Mouse (Mus musculus): ENCODE measurements around the gene Zfp955b. TPM values are rescaled to one million over a fixed set of nuclear protein-coding genes. Genes with fewer than 3 reads are reported as not detected.
"Not testable (repeated sequence)": the region's sequence is repeated elsewhere in the genome, so short reads cannot be mapped to it uniquely, and the experiment has no call there.

Zfp955b gene
- total RNA-seq (2014; rRNA removed; ENCODE audit: low replicate concordance) (3.4 and 6.4 TPM in 2 replicates), polyA plus RNA-seq (2015; fragmentation: Nextera tagmentation; extraction: Ambion mirVana) (8.2 and 10.4 TPM in 2 replicates)

- H3K4me1 ChIP-seq (ENCODE audit: control insufficient read depth, insufficient read depth); DNase-seq (ENCODE audit: low spot score); H3K9me3 ChIP-seq (replicated peaks; ENCODE audit: control insufficient read depth, low read length); H3K9ac ChIP-seq (replicated peaks; ENCODE audit: low read depth, low read length); H3K4me2 ChIP-seq (ENCODE audit: low read depth, low read length); H3K27ac ChIP-seq (ENCODE audit: low read depth); H3K27me3 ChIP-seq (ENCODE audit: control insufficient read depth, insufficient read depth, low read length); H3K4me3 ChIP-seq (ENCODE audit: low read depth, low read length); H3K36me3 ChIP-seq (replicated peaks; ENCODE audit: control insufficient read depth, insufficient read depth, low read length): not testable (repeated sequence)
- peak; percentile 99 for ATAC-seq (ENCODE audit: insufficient read depth, low read depth)
- WGBS = no CpG with 5 or more reads among the region's 25 CpGs
Observed at GRCm38 (mm10) chr17:33289039-33289875, at the start of gene Zfp955b. Gene Zfp955b (plus strand): TSS chr17:33289544.

GRCm38 (mm10) chr17:33254530-33255318 lies 34.6 kb upstream of the Zfp955b start, which contains the start of gene Zfp955a:
Gene Zfp955a (minus strand): TSS chr17:33255145.
- not testable (repeated sequence) for H3K9ac ChIP-seq (replicated peaks; ENCODE audit: low read depth, low read length); H3K4me2 ChIP-seq (ENCODE audit: low read depth, low read length); H3K36me3 ChIP-seq (replicated peaks; ENCODE audit: control insufficient read depth, insufficient read depth, low read length); DNase-seq (ENCODE audit: low spot score); H3K4me1 ChIP-seq (ENCODE audit: control insufficient read depth, insufficient read depth); H3K4me3 ChIP-seq (ENCODE audit: low read depth, low read length); H3K9me3 ChIP-seq (replicated peaks; ENCODE audit: control insufficient read depth, low read length); H3K27ac ChIP-seq (ENCODE audit: low read depth); H3K27me3 ChIP-seq (ENCODE audit: control insufficient read depth, insufficient read depth, low read length)
- ATAC-seq (ENCODE audit: insufficient read depth, low read depth) = peak; percentile 100
- WGBS = 26% methylated on average over 1 of the region's 34 CpGs

GRCm38 (mm10) chr17:33255319-33255657 lies 34.1 kb upstream of the Zfp955b start:
- H3K4me1 ChIP-seq (ENCODE audit: control insufficient read depth, insufficient read depth); H3K27ac ChIP-seq (ENCODE audit: low read depth); H3K36me3 ChIP-seq (replicated peaks; ENCODE audit: control insufficient read depth, insufficient read depth, low read length); H3K9me3 ChIP-seq (replicated peaks; ENCODE audit: control insufficient read depth, low read length); ATAC-seq (ENCODE audit: insufficient read depth, low read depth); H3K27me3 ChIP-seq (ENCODE audit: control insufficient read depth, insufficient read depth, low read length); H3K9ac ChIP-seq (replicated peaks; ENCODE audit: low read depth, low read length); H3K4me2 ChIP-seq (ENCODE audit: low read depth, low read length); DNase-seq (ENCODE audit: low spot score); H3K4me3 ChIP-seq (ENCODE audit: low read depth, low read length): not testable (repeated sequence)
- WGBS = no CpG with 5 or more reads among the region's 2 CpGs

GRCm38 (mm10) chr17:33264376-33264775 lies 25.0 kb upstream of the Zfp955b start, which contains the start of gene Olfr63:
Gene Olfr63 (plus strand): TSS chr17:33264676.
- H3K9me3 ChIP-seq (replicated peaks; ENCODE audit: control insufficient read depth, low read length) = no peaks in the 10 kb centered on the region
- WGBS = 59% methylated on average over 1 of the region's 1 CpGs
- no peak for ATAC-seq (ENCODE audit: insufficient read depth, low read depth)

GRCm38 (mm10) chr17:33268907-33269306 lies 20.4 kb upstream of the Zfp955b start:
- Histone ChIP-seq H3K4me3 (ENCODE audit: low read depth, low read length) (no peak overlapping the region), H3K36me3 (replicated peaks; ENCODE audit: control insufficient read depth, insufficient read depth, low read length) (no peaks in the 10 kb centered on the region), H3K27ac (ENCODE audit: low read depth) (no peak overlapping the region), H3K4me2 (ENCODE audit: low read depth, low read length) (no peak overlapping the region), H3K4me1 (ENCODE audit: control insufficient read depth, insufficient read depth) (no peaks in the 10 kb centered on the region), H3K27me3 (ENCODE audit: control insufficient read depth, insufficient read depth, low read length) (no peaks in the 10 kb centered on the region), H3K9ac (replicated peaks; ENCODE audit: low read depth, low read length) (no peak overlapping the region), H3K9me3 (replicated peaks; ENCODE audit: control insufficient read depth, low read length) (no peaks in the 10 kb centered on the region)
- WGBS = 77% methylated on average over 9 of the region's 9 CpGs
- no peak for TF ChIP-seq CTCF (IDR thresholded peaks at IDR 0.05; ENCODE audit: low read depth)
- no peak for TF ChIP-seq EP300 (IDR thresholded peaks at IDR 0.05; ENCODE audit: low read depth)
- no peak for ATAC-seq (ENCODE audit: insufficient read depth, low read depth)
- DNase-seq (ENCODE audit: low spot score) = no peak

More at GRCm38 (mm10) chr17:33264376-33264775, 25.0 kb upstream of the Zfp955b start, which contains the start of gene Olfr63:
- H3K27me3 ChIP-seq (ENCODE audit: control insufficient read depth, insufficient read depth, low read length) = no peaks in the 10 kb centered on the region
- H3K4me2 ChIP-seq (ENCODE audit: low read depth, low read length) = no peak within 1 kb of the TSS
- H3K36me3 ChIP-seq (replicated peaks; ENCODE audit: control insufficient read depth, insufficient read depth, low read length) = no peaks in the 10 kb centered on the region
- no peaks in the 10 kb centered on the region for H3K4me1 ChIP-seq (ENCODE audit: control insufficient read depth, insufficient read depth)
- H3K4me3 ChIP-seq (ENCODE audit: low read depth, low read length) = no peak within 1 kb of the TSS
- no peak within 1 kb of the TSS for H3K27ac ChIP-seq (ENCODE audit: low read depth)
- DNase-seq (ENCODE audit: low spot score) = no peak
- H3K9ac ChIP-seq (replicated peaks; ENCODE audit: low read depth, low read length) = no peak within 1 kb of the TSS
- no peak for TF ChIP-seq EP300 (IDR thresholded peaks at IDR 0.05; ENCODE audit: low read depth)
- TF ChIP-seq CTCF (IDR thresholded peaks at IDR 0.05; ENCODE audit: low read depth) = no peak

GRCm38 (mm10) chr17:33289876-33290149 lies 469 bp downstream of the Zfp955b start:
- not testable (repeated sequence) for H3K27me3 ChIP-seq (ENCODE audit: control insufficient read depth, insufficient read depth, low read length); H3K4me2 ChIP-seq (ENCODE audit: low read depth, low read length); H3K4me1 ChIP-seq (ENCODE audit: control insufficient read depth, insufficient read depth); H3K9me3 ChIP-seq (replicated peaks; ENCODE audit: control insufficient read depth, low read length); H3K9ac ChIP-seq (replicated peaks; ENCODE audit: low read depth, low read length); DNase-seq (ENCODE audit: low spot score); H3K36me3 ChIP-seq (replicated peaks; ENCODE audit: control insufficient read depth, insufficient read depth, low read length); H3K27ac ChIP-seq (ENCODE audit: low read depth); H3K4me3 ChIP-seq (ENCODE audit: low read depth, low read length); ATAC-seq (ENCODE audit: insufficient read depth, low read depth)
- WGBS = no CpG with 5 or more reads among the region's 9 CpGs
